Mouse (Mus musculus): ENCODE results near the gene Rb1.

- TF ChIP-seq CTCF (IDR thresholded peaks at IDR 0.05; ENCODE audit: control insufficient read depth, insufficient read depth, insufficient read length) (no peak), MYOD1 (IDR thresholded peaks at IDR 0.05; ENCODE audit: control insufficient read depth, insufficient read length, low read depth) (no peak)
These were observed 114.1 kb downstream of the Rb1 start for GRCm38 (mm10) chr14:73211477-73211876.

Measured in C2C12 (cell line).